ENCODE assay signal across 29 mouse cellular contexts in the genomic region with DNA sequence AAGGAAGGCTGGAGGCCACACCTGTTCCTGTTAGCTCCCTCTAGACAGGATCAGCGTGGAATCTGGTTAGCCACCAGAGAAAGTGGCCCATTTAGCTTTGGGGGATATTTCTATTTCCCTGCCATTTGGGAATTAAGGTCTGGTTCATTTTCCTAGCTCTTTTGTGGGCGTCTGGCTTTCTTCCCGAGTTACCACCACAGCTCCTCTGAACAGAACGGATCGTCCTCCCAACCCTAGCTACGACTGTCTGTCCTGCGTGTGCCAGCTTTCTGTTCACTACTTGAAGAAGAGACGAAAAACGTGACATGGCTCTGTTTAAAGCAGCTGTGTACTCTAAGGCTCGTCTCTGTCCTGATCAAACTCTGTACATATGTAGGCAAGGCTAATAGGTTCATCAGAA. TPM values are rescaled to one million over a fixed set of nuclear protein-coding genes. Genes with fewer than 3 reads are reported as not detected.
DNase-seq lines count a peak whose midpoint lies in the region; ATAC-seq and TF ChIP-seq lines count a peak whose summit lies in the region.
"Had no signal": no experiment of that assay in that cellular context is flagged by ENCODE, and none has a peak within 500 bp of the region (broad histone marks: within the 10 kb centered on the region; RNA-seq: fewer than 3 reads in every experiment).

No protein-coding gene starts in this region.

- ATAC-seq in G1E (ENCODE audit: extremely low read depth, insufficient number of reproducible peaks, low FRiP score, poor library complexity, severe bottlenecking), result no peak
- ATAC-seq in liver, embryonic 16.5 days (ENCODE audit: low read depth), result no peak
- no peak for ATAC-seq in forebrain, postnatal 0 days
- ATAC-seq: Patski had no signal

- TF ChIP-seq POLR2A in cortical plate, adult 2 months (IDR thresholded peaks at IDR 0.05; ENCODE audit: extremely low read depth, insufficient read depth, low read length), result no peak

- no peak for TF ChIP-seq CTCF in left cerebral cortex, adult 2 months (IDR thresholded peaks at IDR 0.05)
- no peak for TF ChIP-seq CTCF in G1E (IDR thresholded peaks at IDR 0.05; ENCODE audit: low read depth, low read length)
- no peak for TF ChIP-seq CTCF in cortical plate, adult 2 months (IDR thresholded peaks at IDR 0.05; ENCODE audit: extremely low read depth, insufficient read depth, low read length)
- TF ChIP-seq CTCF in forebrain, postnatal 0 days (IDR thresholded peaks at IDR 0.05; ENCODE audit: low read depth), result no peak

- peaks cover 77% of the 10 kb centered on the region for H3K36me3 ChIP-seq in G1E (replicated peaks)
- peaks cover 11% of the 10 kb centered on the region for H3K36me3 ChIP-seq in liver, embryonic 16.5 days (ENCODE audit: control insufficient read depth, insufficient read depth)
- peaks cover 3% of the 10 kb centered on the region; the same call in 1 of the 2 replicates for H3K36me3 ChIP-seq in forebrain, postnatal 0 days (ENCODE audit: insufficient read depth)
- H3K36me3 ChIP-seq: embryonic facial prominence, embryonic 15.5 days had no signal

- H3K4me3 ChIP-seq in left cerebral cortex, adult 2 months, result no peak overlapping the region
- peak overlapping the region; percentile 22; the same call in 1 of the 2 replicates for H3K4me3 ChIP-seq in G1E (ENCODE audit: low read depth, low read length)
- H3K4me3 ChIP-seq in cortical plate, adult 2 months (ENCODE audit: insufficient read depth, low read length), result no peak overlapping the region
- H3K4me3 ChIP-seq in liver, embryonic 16.5 days (ENCODE audit: low read depth, low read length), result no peak overlapping the region
- no peak overlapping the region for H3K4me3 ChIP-seq in forebrain, postnatal 0 days (ENCODE audit: low read depth, low read length)
- H3K4me3 ChIP-seq: embryonic facial prominence, embryonic 15.5 days; heart, embryonic 12.5 days; hindbrain, embryonic 12.5 days; limb, embryonic 13.5 days had no signal

- peak overlapping the region; percentile 26; the same call in 1 of the 2 replicates for H3K27ac ChIP-seq in left cerebral cortex, adult 2 months
- 0 out of 2 replicates have a peak overlapping the region, but pooled peaks have one; percentile 36 for H3K27ac ChIP-seq in cortical plate, adult 2 months (ENCODE audit: insufficient read depth, low read length)
- H3K27ac ChIP-seq in liver, embryonic 16.5 days (ENCODE audit: low read length), result peak overlapping the region; percentile 95
- no peak overlapping the region for H3K27ac ChIP-seq in forebrain, postnatal 0 days (ENCODE audit: low read depth, low read length)
- H3K27ac ChIP-seq: embryonic facial prominence, embryonic 15.5 days; hindbrain, embryonic 12.5 days; limb, embryonic 13.5 days had no signal

- no peaks in the 10 kb centered on the region for H3K9me3 ChIP-seq in G1E (replicated peaks)
- H3K9me3 ChIP-seq in liver, embryonic 16.5 days (replicated peaks; ENCODE audit: control insufficient read depth, low read length), result no peaks in the 10 kb centered on the region
- H3K9me3 ChIP-seq in forebrain, postnatal 0 days (ENCODE audit: low read length), result no peaks in the 10 kb centered on the region
- H3K9me3 ChIP-seq: embryonic facial prominence, embryonic 15.5 days; heart, embryonic 12.5 days; hindbrain, embryonic 12.5 days; limb, embryonic 13.5 days had no signal

- H3K4me2 ChIP-seq in liver, embryonic 16.5 days (ENCODE audit: low read depth, low read length), result no peak overlapping the region
- H3K4me2 ChIP-seq in forebrain, postnatal 0 days (ENCODE audit: low read depth), result no peak overlapping the region
- H3K4me2 ChIP-seq: embryonic facial prominence, embryonic 15.5 days; heart, embryonic 12.5 days; hindbrain, embryonic 12.5 days; limb, embryonic 13.5 days; lung, embryonic 14.5 days had no signal

- no peak overlapping the region for H3K9ac ChIP-seq in liver, embryonic 16.5 days (ENCODE audit: low read depth, low read length)
- no peak overlapping the region for H3K9ac ChIP-seq in forebrain, postnatal 0 days
- H3K9ac ChIP-seq: embryonic facial prominence, embryonic 15.5 days; heart, embryonic 12.5 days; hindbrain, embryonic 12.5 days; limb, embryonic 13.5 days; lung, embryonic 14.5 days had no signal

- H3K27me3 ChIP-seq in G1E (ENCODE audit: insufficient read depth, low read length), result no peaks in the 10 kb centered on the region
- H3K27me3 ChIP-seq in liver, embryonic 16.5 days (ENCODE audit: control insufficient read depth, insufficient read depth, low read depth, low read length), result no peaks in the 10 kb centered on the region
- H3K27me3 ChIP-seq in forebrain, postnatal 0 days (ENCODE audit: insufficient read depth, low read length), result no peaks in the 10 kb centered on the region
- H3K27me3 ChIP-seq: embryonic facial prominence, embryonic 15.5 days; heart, embryonic 12.5 days; hindbrain, embryonic 12.5 days; limb, embryonic 13.5 days; Patski had no signal

- H3K4me1 ChIP-seq in G1E (ENCODE audit: insufficient read depth, low read depth, low read length), result peaks cover 82% of the 10 kb centered on the region
- H3K4me1 ChIP-seq in cortical plate, adult 2 months (ENCODE audit: control insufficient read depth, insufficient read depth, low read length), result peaks cover 2% of the 10 kb centered on the region; the same call in 1 of the 2 replicates
- H3K4me1 ChIP-seq in liver, embryonic 16.5 days (ENCODE audit: control insufficient read depth, low read depth, low read length), result peaks cover 47% of the 10 kb centered on the region
- H3K4me1 ChIP-seq in forebrain, postnatal 0 days (ENCODE audit: insufficient read depth), result 0 out of 2 replicates have a peak, but pooled peaks cover 5% of the 10 kb centered on the region

- intact Hi-C loops in left cerebral cortex, adult 2 months (cut with DNase I), result no loop called here
- intact Hi-C loops in left cerebral cortex, postnatal 4 days (cut with DNase I), result no loop called here

- DNase-seq in left cerebral cortex, adult 2 months (ENCODE audit: extremely low spot score in 1 of 2, low spot score in 2 of 2), result no peak
- DNase-seq in left cerebral cortex, postnatal 4 days, result no peak
- no peak for DNase-seq in G1E (ENCODE audit: low spot score)
- no peak for DNase-seq in natural killer cell, adult 2 months (ENCODE audit: low spot score in 2 of 2)
- DNase-seq in forebrain, postnatal 0 days, result no peak
- DNase-seq: adrenal gland, adult 8-10 months; cerebellum, postnatal 14 days; heart, postnatal 14 days; kidney, adult 8-10 months; kidney, postnatal 25 days; lung, embryonic 14.5 days; lung, postnatal 36 days; retina, postnatal 1 day; spleen, adult 18-20 months had no signal

- WGBS in liver, embryonic 16.5 days (ENCODE audit: insufficient replicate concordance), result 87% methylated on average over 10 of the region's 10 CpGs
- WGBS in forebrain, postnatal 0 days, result 75% methylated on average over 10 of the region's 10 CpGs

RNA-seq across cellular contexts. Expression of a gene that starts 5.7 kb away (rescaled TPM):
- 10 to 100 TPM; 18.2 to 22.9 TPM for total RNA-seq in left cerebral cortex, adult 2 months (2021)
- total RNA-seq in left cerebral cortex, postnatal 4 days (2021), result 10 to 100 TPM; 15.5 to 16.5 TPM
- total RNA-seq in G1E (2014; fragmentation: Nextera tagmentation), result 126 and 146 TPM in 2 replicates
- total RNA-seq in G1E (2017), result 134 and 139 TPM in 2 replicates
- 31.5 and 32.8 TPM in 2 replicates for polyA plus RNA-seq in G1E (2012)
- polyA plus RNA-seq in cortical plate, adult 2 months (2012; rRNA removed), result 13.1 and 17.0 TPM in 2 replicates
- polyA plus RNA-seq in liver, embryonic 16.5 days (2015; fragmentation: Nextera tagmentation; extraction: Ambion mirVana), result 36.8 and 38.6 TPM in 2 replicates
- 22.1 and 23.2 TPM in 2 replicates for total RNA-seq in forebrain, postnatal 0 days (2014; rRNA removed)
- polyA plus RNA-seq in forebrain, postnatal 0 days (2015; fragmentation: Nextera tagmentation; extraction: Ambion mirVana), result 16.8 and 18.6 TPM in 2 replicates

RNA-seq across cellular contexts. Expression of a gene that starts 24.0 kb away (rescaled TPM):
- not detected for total RNA-seq in left cerebral cortex, adult 2 months (2021)
- total RNA-seq in left cerebral cortex, postnatal 4 days (2021), result not detected
- total RNA-seq in G1E (2014; fragmentation: Nextera tagmentation) (not detected in 2 replicates), G1E (2017) (0.11 TPM in 1 of 2 replicates, not detected in the other)
- polyA plus RNA-seq in G1E (2012), result not detected in 2 replicates
- not detected in 2 replicates for polyA plus RNA-seq in cortical plate, adult 2 months (2012; rRNA removed)
- not detected in 2 replicates for polyA plus RNA-seq in liver, embryonic 16.5 days (2015; fragmentation: Nextera tagmentation; extraction: Ambion mirVana)
- total RNA-seq in forebrain, postnatal 0 days (2014; rRNA removed), result not detected in 2 replicates
- polyA plus RNA-seq in forebrain, postnatal 0 days (2015; fragmentation: Nextera tagmentation; extraction: Ambion mirVana), result not detected in 2 replicates
- total RNA-seq: adrenal gland, adult 8-10 months; gastrocnemius, adult 8-10 months; granulocyte monocyte progenitor cell, adult 5-6 weeks; heart, postnatal 14 days; megakaryocyte-erythroid progenitor cell, adult 5-6 weeks had no signal
- polyA plus RNA-seq: brain, embryonic 14.5 days; embryonic facial prominence, embryonic 15.5 days; heart, embryonic 12.5 days; hindbrain, embryonic 12.5 days; limb, embryonic 13.5 days; lung, embryonic 14.5 days; neural tube, embryonic 11.5 days; Patski; stomach, embryonic 14.5 days; thymus, postnatal 0 days; urinary bladder, adult 2 months had no signal

RNA-seq across cellular contexts. Expression of a gene that starts 40.2 kb away (rescaled TPM):
- under 1 TPM; 0.18 to 0.26 TPM for total RNA-seq in left cerebral cortex, adult 2 months (2021)
- under 1 TPM; 0.46 to 0.48 TPM for total RNA-seq in left cerebral cortex, postnatal 4 days (2021)
- total RNA-seq in G1E (2014; fragmentation: Nextera tagmentation), result not detected in 2 replicates
- 0.05 and 0.12 TPM in 2 replicates for total RNA-seq in G1E (2017)
- polyA plus RNA-seq in G1E (2012), result not detected in 2 replicates
- polyA plus RNA-seq in cortical plate, adult 2 months (2012; rRNA removed), result 0.10 TPM in 1 of 2 replicates, not detected in the other
- polyA plus RNA-seq in liver, embryonic 16.5 days (2015; fragmentation: Nextera tagmentation; extraction: Ambion mirVana), result 0.12 TPM in 1 of 2 replicates, not detected in the other
- 0.08 TPM in 1 of 2 replicates, not detected in the other for total RNA-seq in forebrain, postnatal 0 days (2014; rRNA removed)
- polyA plus RNA-seq in forebrain, postnatal 0 days (2015; fragmentation: Nextera tagmentation; extraction: Ambion mirVana), result 0.21 and 0.42 TPM in 2 replicates
- total RNA-seq: adrenal gland, adult 8-10 months; gastrocnemius, adult 8-10 months; granulocyte monocyte progenitor cell, adult 5-6 weeks; heart, postnatal 14 days had no signal
- polyA plus RNA-seq: heart, embryonic 12.5 days; limb, embryonic 13.5 days; lung, embryonic 14.5 days; neural tube, embryonic 11.5 days; thymus, postnatal 0 days; urinary bladder, adult 2 months had no signal

RNA-seq across cellular contexts. Expression of a gene that starts 42.1 kb away (rescaled TPM):
- under 1 TPM in 1 of 2 experiments, not detected in 1; 0.09 TPM for total RNA-seq in left cerebral cortex, adult 2 months (2021)
- not detected for total RNA-seq in left cerebral cortex, postnatal 4 days (2021)
- total RNA-seq in G1E (2014; fragmentation: Nextera tagmentation), result not detected in 2 replicates
- total RNA-seq in G1E (2017), result 0.06 and 0.22 TPM in 2 replicates
- polyA plus RNA-seq in G1E (2012), result not detected in 2 replicates
- polyA plus RNA-seq in cortical plate, adult 2 months (2012; rRNA removed), result 0.04 and 0.06 TPM in 2 replicates
- not detected in 2 replicates for polyA plus RNA-seq in liver, embryonic 16.5 days (2015; fragmentation: Nextera tagmentation; extraction: Ambion mirVana)
- total RNA-seq in forebrain, postnatal 0 days (2014; rRNA removed), result 0.08 and 0.33 TPM in 2 replicates
- polyA plus RNA-seq in forebrain, postnatal 0 days (2015; fragmentation: Nextera tagmentation; extraction: Ambion mirVana), result not detected in 2 replicates
- total RNA-seq: adrenal gland, adult 8-10 months; gastrocnemius, adult 8-10 months; granulocyte monocyte progenitor cell, adult 5-6 weeks; heart, postnatal 14 days; megakaryocyte-erythroid progenitor cell, adult 5-6 weeks had no signal
- polyA plus RNA-seq: heart, embryonic 12.5 days; hindbrain, embryonic 12.5 days; limb, embryonic 13.5 days; lung, embryonic 14.5 days; neural tube, embryonic 11.5 days; Patski; stomach, embryonic 14.5 days; urinary bladder, adult 2 months had no signal
